Mouse (Mus musculus): ENCODE data around the gene Hlcs. TPM values are rescaled to one million over a fixed set of nuclear protein-coding genes. Genes with fewer than 3 reads are reported as not detected.

Gene Hlcs
- polyA plus RNA-seq, 1 experiment from 2014 or later: 8.9 TPM

GRCm38 (mm10) chr16:94298081-94298480 lies 15.3 kb downstream of the Hlcs start:
- 91% methylated on average over 5 of the region's 5 CpGs for WGBS
- H3K27me3 ChIP-seq (ENCODE audit: insufficient read depth, low read length): 0 out of 2 replicates have a peak, but pooled peaks cover 1% of the 10 kb centered on the region
- peaks cover 12% of the 10 kb centered on the region for H3K4me1 ChIP-seq (ENCODE audit: insufficient read depth, low read length)
- H3K4me3 ChIP-seq (ENCODE audit: low read length): no peak overlapping the region
- H3K27ac ChIP-seq (ENCODE audit: low read length): no peak overlapping the region
- H3K9me3 ChIP-seq (ENCODE audit: low read length): no peaks in the 10 kb centered on the region
- no peak overlapping the region for H3K9ac ChIP-seq (replicated peaks; ENCODE audit: low read length)
- no peaks in the 10 kb centered on the region for H3K36me3 ChIP-seq (ENCODE audit: insufficient read depth, low read length)
- no peak overlapping the region for H3K4me2 ChIP-seq (replicated peaks; ENCODE audit: low read depth, low read length)
- no peak for ATAC-seq (ENCODE audit: low FRiP score, low TSS enrichment)

- ATAC-seq (ENCODE audit: low FRiP score, low TSS enrichment): no peak
- Histone ChIP-seq H3K27ac (ENCODE audit: low read length) (no peak overlapping the region), H3K4me2 (replicated peaks; ENCODE audit: low read depth, low read length) (no peak overlapping the region)
Measured at GRCm38 (mm10) chr16:94291141-94291540, 22.2 kb downstream of the Hlcs start.

GRCm38 (mm10) chr16:94290073-94290999 lies 23.0 kb downstream of the Hlcs start:
- Histone ChIP-seq H3K9me3 (ENCODE audit: low read length) (no peaks in the 10 kb centered on the region), H3K27ac (ENCODE audit: low read length) (0 out of 2 replicates have a peak overlapping the region, but pooled peaks have one; percentile 10), H3K4me2 (replicated peaks; ENCODE audit: low read depth, low read length) (peak overlapping the region; percentile 94), H3K27me3 (ENCODE audit: insufficient read depth, low read length) (no peaks in the 10 kb centered on the region), H3K4me3 (ENCODE audit: low read length) (peak overlapping the region; percentile 91), H3K4me1 (ENCODE audit: insufficient read depth, low read length) (peaks cover 10% of the 10 kb centered on the region), H3K36me3 (ENCODE audit: insufficient read depth, low read length) (no peaks in the 10 kb centered on the region), H3K9ac (replicated peaks; ENCODE audit: low read length) (peak overlapping the region; percentile 83)
- peak; percentile 98 for ATAC-seq (ENCODE audit: low FRiP score, low TSS enrichment)
- 5% methylated on average over 48 of the region's 52 CpGs for WGBS

More at GRCm38 (mm10) chr16:94291141-94291540, 22.2 kb downstream of the Hlcs start:
- no peaks in the 10 kb centered on the region for H3K9me3 ChIP-seq (ENCODE audit: low read length)
- H3K4me1 ChIP-seq (ENCODE audit: insufficient read depth, low read length): peaks cover 10% of the 10 kb centered on the region
- H3K9ac ChIP-seq (replicated peaks; ENCODE audit: low read length): no peak overlapping the region
- no peak overlapping the region for H3K4me3 ChIP-seq (ENCODE audit: low read length)
- H3K36me3 ChIP-seq (ENCODE audit: insufficient read depth, low read length): no peaks in the 10 kb centered on the region
- H3K27me3 ChIP-seq (ENCODE audit: insufficient read depth, low read length): no peaks in the 10 kb centered on the region
- WGBS: 86% methylated on average over 4 of the region's 4 CpGs

GRCm38 (mm10) chr16:94289138-94290072 lies 24.0 kb downstream of the Hlcs start:
- H3K4me3 ChIP-seq (ENCODE audit: low read length): peak overlapping the region; percentile 91
- H3K9ac ChIP-seq (replicated peaks; ENCODE audit: low read length): peak overlapping the region; percentile 83
- no peaks in the 10 kb centered on the region for H3K27me3 ChIP-seq (ENCODE audit: insufficient read depth, low read length)
- no peaks in the 10 kb centered on the region for H3K9me3 ChIP-seq (ENCODE audit: low read length)
- peaks cover 10% of the 10 kb centered on the region for H3K4me1 ChIP-seq (ENCODE audit: insufficient read depth, low read length)
- WGBS: 10% methylated on average over 39 of the region's 39 CpGs
- H3K4me2 ChIP-seq (replicated peaks; ENCODE audit: low read depth, low read length): peak overlapping the region; percentile 94
- no peaks in the 10 kb centered on the region for H3K36me3 ChIP-seq (ENCODE audit: insufficient read depth, low read length)
- 0 out of 2 replicates have a peak overlapping the region, but pooled peaks have one; percentile 10 for H3K27ac ChIP-seq (ENCODE audit: low read length)
- no peak; the same call in 1 of the 2 replicates for ATAC-seq (ENCODE audit: low FRiP score, low TSS enrichment)

- WGBS: 74% methylated on average over 9 of the region's 9 CpGs
- H3K4me3 ChIP-seq (ENCODE audit: low read length): no peak overlapping the region
- H3K9ac ChIP-seq (replicated peaks; ENCODE audit: low read length): no peak overlapping the region
- H3K27me3 ChIP-seq (ENCODE audit: insufficient read depth, low read length): no peaks in the 10 kb centered on the region
- H3K9me3 ChIP-seq (ENCODE audit: low read length): no peaks in the 10 kb centered on the region
- H3K27ac ChIP-seq (ENCODE audit: low read length): no peak overlapping the region
- H3K4me2 ChIP-seq (replicated peaks; ENCODE audit: low read depth, low read length): no peak overlapping the region
- peaks cover 10% of the 10 kb centered on the region for H3K4me1 ChIP-seq (ENCODE audit: insufficient read depth, low read length)
- no peak for ATAC-seq (ENCODE audit: low FRiP score, low TSS enrichment)
- H3K36me3 ChIP-seq (ENCODE audit: insufficient read depth, low read length): no peaks in the 10 kb centered on the region
Measured at GRCm38 (mm10) chr16:94287826-94288225, 25.5 kb downstream of the Hlcs start.

- no peak overlapping the region for H3K27ac ChIP-seq (ENCODE audit: low read length)
- 86% methylated on average over 3 of the region's 3 CpGs for WGBS
- no peak for ATAC-seq (ENCODE audit: low FRiP score, low TSS enrichment)
Measured at GRCm38 (mm10) chr16:94283972-94284371, 29.4 kb downstream of the Hlcs start.

GRCm38 (mm10) chr16:94270826-94271225 lies 42.5 kb downstream of the Hlcs start:
- no peak for ATAC-seq (ENCODE audit: low FRiP score, low TSS enrichment)
- Histone ChIP-seq H3K4me3 (ENCODE audit: low read length) (no peak overlapping the region), H3K27me3 (ENCODE audit: insufficient read depth, low read length) (no peaks in the 10 kb centered on the region), H3K9ac (replicated peaks; ENCODE audit: low read length) (no peak overlapping the region), H3K36me3 (ENCODE audit: insufficient read depth, low read length) (0 out of 2 replicates have a peak, but pooled peaks cover 4% of the 10 kb centered on the region), H3K4me1 (ENCODE audit: insufficient read depth, low read length) (peaks cover 4% of the 10 kb centered on the region; the same call in 1 of the 2 replicates), H3K4me2 (replicated peaks; ENCODE audit: low read depth, low read length) (no peak overlapping the region), H3K27ac (ENCODE audit: low read length) (no peak overlapping the region), H3K9me3 (ENCODE audit: low read length) (no peaks in the 10 kb centered on the region)
- WGBS: 70% methylated on average over 6 of the region's 6 CpGs

More at GRCm38 (mm10) chr16:94283972-94284371, 29.4 kb downstream of the Hlcs start:
- Histone ChIP-seq H3K36me3 (ENCODE audit: insufficient read depth, low read length) (peaks cover 6% of the 10 kb centered on the region), H3K9ac (replicated peaks; ENCODE audit: low read length) (no peak overlapping the region), H3K4me2 (replicated peaks; ENCODE audit: low read depth, low read length) (no peak overlapping the region), H3K4me3 (ENCODE audit: low read length) (no peak overlapping the region), H3K27me3 (ENCODE audit: insufficient read depth, low read length) (no peaks in the 10 kb centered on the region), H3K9me3 (ENCODE audit: low read length) (no peaks in the 10 kb centered on the region), H3K4me1 (ENCODE audit: insufficient read depth, low read length) (peaks cover 1% of the 10 kb centered on the region; the same call in 1 of the 2 replicates)

GRCm38 (mm10) chr16:94269635-94270034 lies 43.7 kb downstream of the Hlcs start:
- no peak overlapping the region for H3K27ac ChIP-seq (ENCODE audit: low read length)
- peak; percentile 52 for ATAC-seq (ENCODE audit: low FRiP score, low TSS enrichment)
- H3K4me3 ChIP-seq (ENCODE audit: low read length): no peak overlapping the region

GRCm38 (mm10) chr16:94268205-94268604 lies 45.2 kb downstream of the Hlcs start:
- no peaks in the 10 kb centered on the region for H3K9me3 ChIP-seq (ENCODE audit: low read length)
- 0 out of 2 replicates have a peak overlapping the region, but pooled peaks have one; percentile 34 for H3K9ac ChIP-seq (replicated peaks; ENCODE audit: low read length)
- no peaks in the 10 kb centered on the region for H3K27me3 ChIP-seq (ENCODE audit: insufficient read depth, low read length)
- ATAC-seq (ENCODE audit: low FRiP score, low TSS enrichment): no peak
- 0 out of 2 replicates have a peak, but pooled peaks cover 4% of the 10 kb centered on the region for H3K36me3 ChIP-seq (ENCODE audit: insufficient read depth, low read length)
- WGBS: 64% methylated on average over 14 of the region's 14 CpGs
- H3K4me3 ChIP-seq (ENCODE audit: low read length): no peak overlapping the region
- H3K27ac ChIP-seq (ENCODE audit: low read length): no peak overlapping the region
- no peak overlapping the region for H3K4me2 ChIP-seq (replicated peaks; ENCODE audit: low read depth, low read length)
- peaks cover 4% of the 10 kb centered on the region; the same call in 1 of the 2 replicates for H3K4me1 ChIP-seq (ENCODE audit: insufficient read depth, low read length)

More at GRCm38 (mm10) chr16:94269635-94270034, 43.7 kb downstream of the Hlcs start:
- Histone ChIP-seq H3K9ac (replicated peaks; ENCODE audit: low read length) (0 out of 2 replicates have a peak overlapping the region, but pooled peaks have one; percentile 41), H3K4me1 (ENCODE audit: insufficient read depth, low read length) (peaks cover 4% of the 10 kb centered on the region; the same call in 1 of the 2 replicates), H3K36me3 (ENCODE audit: insufficient read depth, low read length) (0 out of 2 replicates have a peak, but pooled peaks cover 4% of the 10 kb centered on the region), H3K4me2 (replicated peaks; ENCODE audit: low read depth, low read length) (peak overlapping the region; percentile 39), H3K9me3 (ENCODE audit: low read length) (no peaks in the 10 kb centered on the region), H3K27me3 (ENCODE audit: insufficient read depth, low read length) (no peaks in the 10 kb centered on the region)
- WGBS: 7% methylated on average over 9 of the region's 9 CpGs

Data from kidney, embryonic 16.5 days (tissue).